Mouse (Mus musculus) ES-E14 (cell line): ENCODE measurements around the gene Dolk. TPM values are rescaled to one million over a fixed set of nuclear protein-coding genes. Genes with fewer than 3 reads are reported as not detected.

Experiments used
- DNase-seq: peaks from one replicate; pipeline ENCODE4 v3.0.0-alpha.2; 2013; ENCODE audit warnings: low read depth, low spot score
- H3K27ac ChIP-seq: 2 replicates; pipeline ENCODE4 v1.5.1; 2012; ENCODE audit warnings: low read depth, mild to moderate bottlenecking, low read length, moderate library complexity, mixed read lengths; ENCODE audit not compliant: poor library complexity, insufficient read depth, severe bottlenecking
- H3K36me3 ChIP-seq: 2 replicates; pipeline ENCODE4 v1.6.1; 2012; ENCODE audit warnings: mild to moderate bottlenecking, low read length, moderate library complexity, mixed read lengths; ENCODE audit not compliant: control insufficient read depth, poor library complexity, insufficient read depth, severe bottlenecking
- H3K4me1 ChIP-seq, 2 experiments: fragments of 150-350 bp in 1 of 2; sonication (generic) in 1 of 2; 2 replicates each; pipeline ENCODE4 v1.6.1; 2012; ENCODE audit warnings: low read length in 2 of 2, mild to moderate bottlenecking in 1 of 2, mixed read lengths in 1 of 2; ENCODE audit not compliant: control insufficient read depth in 2 of 2, insufficient read depth in 2 of 2, poor library complexity in 1 of 2
- H3K4me3 ChIP-seq, 2 experiments: fragments of 150-350 bp in 1 of 2; sonication (generic) in 1 of 2; 2 replicates each; pipeline ENCODE4 v1.5.1; 2012; ENCODE audit warnings: low read length in 2 of 2, low read depth in 1 of 2, mild to moderate bottlenecking in 1 of 2, mixed read lengths in 1 of 2; ENCODE audit not compliant: insufficient read depth in 1 of 2, poor library complexity in 1 of 2, severe bottlenecking in 1 of 2
- H3K9ac ChIP-seq: 2 replicates; pipeline ENCODE4 v1.6.1; 2012; ENCODE audit warnings: low read depth, mild to moderate bottlenecking, low read length, mixed read lengths; ENCODE audit not compliant: poor library complexity, insufficient read depth, severe bottlenecking
- H3K9me3 ChIP-seq: fragments of 150-350 bp; sonication (generic); 2 replicates; pipeline ENCODE4 v1.6.1; 2012; ENCODE audit warnings: low read depth, mild to moderate bottlenecking, low read length; ENCODE audit not compliant: control insufficient read depth, insufficient read depth
- CHD2 ChIP-seq: IDR thresholded peaks from 2 replicates; pipeline ENCODE4 v1.6.1; 2014; ENCODE audit warnings: mild to moderate bottlenecking, low read depth, low read length, inconsistent platforms
- HCFC1 ChIP-seq: IDR thresholded peaks from 2 replicates; pipeline ENCODE4 v1.6.1; 2012; ENCODE audit warnings: low read length, inconsistent platforms, borderline replicate concordance; ENCODE audit not compliant: insufficient read depth
- MAFK ChIP-seq: IDR thresholded peaks from 2 replicates; pipeline ENCODE4 v1.6.1; 2014; ENCODE audit warnings: mild to moderate bottlenecking, low read depth, low read length, inconsistent platforms; ENCODE audit not compliant: insufficient read depth
- ZC3H11A ChIP-seq: IDR thresholded peaks from 2 replicates; pipeline ENCODE4 v1.6.1; 2012; ENCODE audit warnings: low read depth, mild to moderate bottlenecking, inconsistent platforms, low read length, borderline replicate concordance
- ZNF384 ChIP-seq: IDR thresholded peaks from 2 replicates; pipeline ENCODE4 v1.6.1; 2012; ENCODE audit warnings: low read depth, low read length, inconsistent platforms
- in situ Hi-C, 2 experiments: fragments of 600-800 bp; cut with MboI; formaldehyde crosslinking; loops; one replicate each; pipeline ENCODE4 v1.15.1; 2025; ENCODE audit warnings: low sequenced_read_pairs in 2 of 2, inconsistent platforms in 1 of 2; ENCODE audit not compliant: unreplicated experiment in 2 of 2
- total RNA-seq: library from RNA; depleted of rRNA; stranded (reverse); fragments of 300-350 nt; gene quantifications from 2 replicates; pipeline ENCODE4 v1.2.3, GENCODE M21; 2012

The Dolk gene
- total RNA-seq, 1 experiment, result 25.2 TPM

DNA sequence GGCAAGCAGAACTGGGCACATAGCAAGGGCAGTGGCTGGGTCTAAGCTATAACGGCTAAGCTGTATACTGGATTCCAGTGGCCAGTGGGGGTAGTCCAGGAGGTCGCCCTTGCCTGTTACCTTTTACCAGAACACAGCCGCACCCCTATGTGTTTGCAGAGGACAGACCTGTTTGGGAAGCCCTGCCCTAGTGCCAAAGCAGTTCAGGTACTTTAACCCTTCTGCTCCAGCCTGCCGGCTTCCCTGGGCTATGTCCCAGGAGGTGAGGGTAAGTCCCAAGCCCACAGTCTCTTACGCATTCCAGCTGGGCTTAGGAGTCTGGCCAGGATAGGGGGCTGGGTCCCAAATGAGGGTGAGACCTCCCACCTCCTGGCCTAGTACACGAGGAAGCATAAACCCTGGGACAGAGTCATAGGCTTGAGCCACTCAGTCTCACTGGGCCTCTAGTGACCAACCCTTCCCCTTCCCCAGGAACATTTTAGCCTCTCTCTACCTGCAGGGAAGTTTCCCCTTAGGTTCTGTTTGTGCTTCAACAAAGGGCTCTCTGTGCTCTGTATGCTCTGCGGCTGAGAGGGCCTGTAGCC lies 41.4 kb downstream of the Dolk start:
- TF ChIP-seq CHD2 (no peak), MAFK (no peak), ZNF384 (no peak), HCFC1 (no peak), ZC3H11A (no peak)
- no peak overlapping the region for H3K27ac ChIP-seq
- H3K4me1 ChIP-seq, result peaks cover 0 to 11% of the 10 kb centered on the region in 2 experiments; a peak in 1 of 4 replicates
- no peak overlapping the region for H3K9ac ChIP-seq
- in situ Hi-C loops, result no loop called here
- no peak overlapping the region for H3K4me3 ChIP-seq
- H3K36me3 ChIP-seq, result peaks cover 16% of the 10 kb centered on the region; the same call in 1 of the 2 replicates
- no peaks in the 10 kb centered on the region for H3K9me3 ChIP-seq
- DNase-seq, result no peak

DNA sequence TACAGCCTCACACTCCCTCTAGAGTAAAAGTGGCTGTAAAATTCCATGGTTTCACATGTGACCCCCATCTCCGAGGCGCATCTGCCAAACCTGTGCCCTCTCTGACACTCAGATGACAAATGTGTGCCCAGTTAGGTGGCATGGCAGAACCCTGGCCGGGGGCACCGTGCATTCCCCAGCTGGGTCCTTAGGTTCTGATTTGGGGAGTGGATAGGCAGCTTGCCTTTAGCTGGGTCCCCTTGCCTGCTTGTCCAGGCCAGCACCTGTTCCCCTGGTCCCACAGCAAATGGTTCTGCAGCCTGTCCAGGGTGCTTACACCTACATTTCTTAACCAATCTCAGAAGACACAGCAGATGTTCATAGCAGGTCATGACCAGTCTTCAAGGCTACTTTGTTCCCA lies 42.7 kb downstream of the Dolk start:
- Histone ChIP-seq H3K36me3 (peaks cover 12% of the 10 kb centered on the region; the same call in 1 of the 2 replicates), H3K27ac (no peak overlapping the region), H3K9ac (no peak overlapping the region), H3K4me3 (no peak overlapping the region), H3K9me3 (no peaks in the 10 kb centered on the region), H3K4me1 (peaks cover 0 to 16% of the 10 kb centered on the region in 2 experiments; a peak in 1 of 4 replicates)
- in situ Hi-C loops, result no loop called here
- DNase-seq, result no peak
- TF ChIP-seq ZNF384 (no peak), CHD2 (no peak), MAFK (no peak), HCFC1 (no peak), ZC3H11A (no peak)

DNA sequence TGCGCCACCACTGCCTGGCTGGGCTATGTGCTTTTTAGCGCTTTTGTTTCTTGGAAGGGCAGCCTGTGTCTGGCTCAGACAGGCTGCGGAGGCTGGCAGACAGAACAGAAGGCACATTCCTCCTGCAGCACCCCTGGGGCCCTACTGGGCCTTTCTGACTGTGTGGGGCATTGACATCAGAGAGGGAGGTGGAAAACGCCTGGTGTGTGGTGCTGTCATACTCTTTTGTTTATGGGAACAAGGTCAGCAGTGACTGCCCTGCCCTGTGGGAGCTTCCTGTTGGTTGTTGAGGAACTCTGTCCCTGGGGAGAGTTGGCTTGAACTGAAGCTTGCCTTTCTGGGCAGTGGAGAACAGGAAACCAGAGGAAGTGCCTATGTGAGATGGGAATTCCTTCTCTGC lies 43.6 kb downstream of the Dolk start:
- H3K9ac ChIP-seq, result no peak overlapping the region
- no peak for TF ChIP-seq CHD2
- TF ChIP-seq HCFC1, result no peak
- no peak for TF ChIP-seq ZNF384
- no peak for TF ChIP-seq MAFK
- no peak for TF ChIP-seq ZC3H11A
- no peaks in the 10 kb centered on the region for H3K9me3 ChIP-seq
- H3K27ac ChIP-seq, result peak overlapping the region; percentile 82
- in situ Hi-C loops, result no loop called here
- H3K4me1 ChIP-seq, result peaks cover 0 to 16% of the 10 kb centered on the region in 2 experiments; a peak in 1 of 4 replicates
- peak; percentile 62 for DNase-seq
- peaks cover 9% of the 10 kb centered on the region; the same call in 1 of the 2 replicates for H3K36me3 ChIP-seq
- no peak overlapping the region for H3K4me3 ChIP-seq

DNA sequence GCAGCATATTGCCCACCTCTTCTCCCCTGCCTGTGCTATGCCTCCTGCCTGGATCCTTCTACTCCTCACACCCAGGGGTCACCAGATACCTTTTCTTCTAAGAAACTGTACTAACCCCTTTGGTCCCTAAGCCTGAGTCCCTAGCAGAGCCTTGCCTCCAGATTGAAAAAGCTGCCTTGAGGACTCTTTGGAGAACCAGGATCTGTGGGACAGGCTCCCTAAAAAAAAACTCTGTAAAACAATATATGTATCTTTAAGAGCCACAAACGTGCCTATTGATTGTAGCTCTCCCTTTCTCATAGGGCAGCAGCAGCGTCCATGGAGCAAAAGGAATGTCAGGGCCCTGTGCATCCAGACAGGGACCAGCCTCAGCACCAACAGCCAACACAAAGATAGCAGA lies 45.9 kb downstream of the Dolk start, which contains the start of gene Gm28035:
TSS of gene Gm28035 (plus strand) at position 301 of the 400 bp plus-strand sequence.
- no peak for TF ChIP-seq MAFK
- TF ChIP-seq HCFC1, result no peak
- TF ChIP-seq ZC3H11A, result no peak
- no peak for TF ChIP-seq ZNF384
- no peak for TF ChIP-seq CHD2
- Histone ChIP-seq H3K9ac (no peak within 1 kb of the TSS), H3K36me3 (peaks cover 9% of the 10 kb centered on the region; the same call in 1 of the 2 replicates), H3K4me3 (no peak within 1 kb of the TSS), H3K4me1 (peaks cover 0 to 16% of the 10 kb centered on the region in 2 experiments; a peak in 1 of 4 replicates), H3K9me3 (no peaks in the 10 kb centered on the region), H3K27ac (no peak within 1 kb of the TSS)
- DNase-seq, result no peak
- in situ Hi-C loops, result no loop called here
